Mouse (Mus musculus): ENCODE results near the gene Dmrt1.

GRCm38 (mm10) chr19:25647136-25647535 lies 141.7 kb downstream of the Dmrt1 start:
- TF ChIP-seq POLR2A (IDR thresholded peaks at IDR 0.05; ENCODE audit: insufficient read depth, low read length) (no peak), EP300 (IDR thresholded peaks at IDR 0.05; ENCODE audit: insufficient read depth, low read depth, low read length) (no peak), CTCF (IDR thresholded peaks at IDR 0.05; ENCODE audit: low read depth, low read length) (no peak)
